Mouse (Mus musculus): ENCODE data around the gene Calr. TPM values are rescaled to one million over a fixed set of nuclear protein-coding genes. Genes with fewer than 3 reads are reported as not detected.
"Not testable (repeated sequence)": the region's sequence is repeated elsewhere in the genome, so short reads cannot be mapped to it uniquely, and the experiment has no call there.

The Calr gene
- total RNA-seq, 2 experiments from 2014 or later: 262 to 331 TPM

GRCm38 (mm10) chr8:84826518-84826917 lies 20.2 kb downstream of the Calr start:
- DNase-seq: not testable (repeated sequence)
- intact Hi-C loops (cut with DNase I): loop anchor here (10.0 kb wide), 1 partner anchor 562 kb away; no protein-coding TSS in a partner anchor

DNA sequence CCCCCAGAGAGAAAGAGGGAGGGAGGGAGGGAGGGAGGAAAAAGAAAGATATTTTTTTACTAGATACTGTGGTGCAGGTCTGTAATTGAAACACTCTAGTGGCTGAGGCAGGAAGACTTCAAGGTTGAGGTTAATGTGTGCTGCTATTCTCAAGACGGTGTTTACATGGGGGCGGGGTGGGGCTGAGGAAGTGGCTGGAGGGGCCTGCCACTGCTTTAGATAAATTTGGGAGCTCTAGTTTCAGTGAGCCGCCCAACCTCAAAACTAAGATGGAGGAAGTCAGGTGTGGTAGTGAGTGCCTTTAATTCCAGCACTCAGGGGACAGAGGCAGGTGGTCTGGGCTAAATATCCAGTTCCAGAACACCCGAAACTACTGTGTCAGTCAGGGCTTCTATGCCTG lies 21.1 kb downstream of the Calr start:
- no peak for DNase-seq
- intact Hi-C loops (cut with DNase I): loop anchor here (10.0 kb wide), 1 partner anchor 561 kb away; no protein-coding TSS in a partner anchor

GRCm38 (mm10) chr8:84823653-84824052 lies 23.1 kb downstream of the Calr start:
- intact Hi-C loops (cut with DNase I): loop anchor here (10.0 kb wide), 1 partner anchor 559 kb away; no protein-coding TSS in a partner anchor
- DNase-seq: peak; percentile 72 to 73

DNA sequence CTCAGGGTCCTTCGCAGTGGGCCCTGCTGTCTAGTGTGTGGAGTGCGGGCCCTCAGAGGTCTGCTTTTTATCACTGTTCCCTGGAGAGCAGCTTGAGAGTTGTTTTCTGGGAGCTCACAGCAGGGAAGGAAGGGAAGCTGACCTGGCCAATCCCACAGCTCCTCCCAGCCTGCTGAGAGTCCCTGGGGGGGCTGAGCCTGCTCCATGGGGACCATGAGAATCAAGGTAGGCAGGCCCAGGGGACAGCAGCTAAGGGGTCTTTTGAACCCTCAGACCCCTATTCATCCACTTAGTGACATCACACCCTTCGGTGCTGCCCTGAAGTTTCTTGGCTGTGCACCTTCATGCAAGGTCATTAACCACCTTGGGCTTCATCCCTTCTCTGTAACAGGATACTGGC lies 24.0 kb downstream of the Calr start, which contains the start of gene Dand5:
Gene Dand5 (minus strand): TSS at position 101 of the 400 bp plus-strand sequence.
- DNase-seq: no peak
- intact Hi-C loops (cut with DNase I): loop anchor here (10.0 kb wide), 1 partner anchor 558 kb away; no protein-coding TSS in a partner anchor

DNA sequence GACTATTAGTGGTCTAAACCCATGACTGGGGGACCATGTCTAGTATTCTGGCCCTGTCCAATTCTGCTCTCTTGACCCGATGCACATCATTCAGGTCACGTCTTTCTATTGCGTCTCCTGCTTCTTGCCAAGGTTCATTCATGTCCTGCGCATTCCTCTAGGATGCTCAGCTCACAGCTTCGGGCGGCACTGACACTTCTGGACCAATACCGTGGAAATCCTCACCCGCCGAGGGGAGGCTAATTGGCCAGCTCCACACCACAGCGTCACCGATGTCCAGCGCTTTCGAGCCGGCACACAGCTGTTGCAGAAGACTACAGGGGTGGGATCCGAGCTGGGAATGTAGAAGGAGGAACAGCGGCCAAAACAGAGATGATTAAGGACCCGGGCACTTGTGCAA lies 30.6 kb downstream of the Calr start:
- intact Hi-C loops (cut with DNase I): no loop called here
- no peak for DNase-seq

DNA sequence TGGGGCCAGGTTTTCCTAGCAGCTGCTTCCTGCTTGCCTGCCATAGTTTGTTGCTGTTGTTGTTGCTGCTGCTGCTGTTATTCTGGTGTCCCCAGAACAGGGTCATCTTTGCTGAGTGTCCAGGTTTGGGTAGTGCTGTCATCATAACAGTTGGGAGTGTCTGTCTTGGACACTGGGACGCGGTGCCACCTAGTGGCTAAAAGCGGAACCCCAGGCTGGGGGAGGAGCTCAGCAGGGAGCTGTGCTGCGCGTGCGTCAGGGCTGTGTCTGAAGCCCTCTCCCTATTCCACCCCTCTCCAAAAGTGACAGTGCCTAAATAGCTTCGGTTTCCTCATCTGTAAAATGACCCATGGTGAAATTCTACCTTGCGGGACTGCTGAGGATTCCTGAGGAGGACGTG lies 31.2 kb downstream of the Calr start:
- DNase-seq: peak; percentile 97 to 100
- intact Hi-C loops (cut with DNase I): loop anchor here (1.0 kb wide), 1 partner anchor 177 kb away; no protein-coding TSS in a partner anchor

- intact Hi-C loops (cut with DNase I): loop anchor here (1.0 to 5.0 kb wide), 2 partner anchors 176 to 452 kb away; no protein-coding TSS in a partner anchor
- no peak for DNase-seq
Observed at GRCm38 (mm10) chr8:84814555-84815441, 31.9 kb downstream of the Calr start.

GRCm38 (mm10) chr8:84814240-84814554 lies 32.5 kb downstream of the Calr start:
- intact Hi-C loops (cut with DNase I): loop anchor here (5.0 kb wide), 1 partner anchor 452 kb away; no protein-coding TSS in a partner anchor
- no peak for DNase-seq

DNA sequence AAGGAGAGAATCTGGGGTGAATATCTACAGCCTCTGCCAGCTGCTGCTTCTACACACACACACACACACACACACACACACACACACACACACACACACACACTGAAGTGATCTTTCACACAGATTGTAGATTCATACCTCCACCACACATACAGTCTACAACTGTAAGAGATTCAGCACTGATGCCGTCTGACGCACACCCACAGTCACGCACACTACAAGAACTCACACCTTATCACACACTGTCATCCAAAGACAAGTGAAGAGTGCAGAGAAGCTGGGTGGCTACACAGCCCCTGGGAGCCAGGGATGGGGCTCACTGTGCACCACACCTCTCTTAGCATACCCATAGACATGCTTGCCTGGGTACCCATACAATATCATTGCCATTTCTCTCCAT lies 32.9 kb downstream of the Calr start:
- intact Hi-C loops (cut with DNase I): loop anchor here (2.0 to 5.0 kb wide), 4 partner anchors 55 to 452 kb away; no protein-coding TSS in a partner anchor

GRCm38 (mm10) chr8:84813059-84813458 lies 33.7 kb downstream of the Calr start:
- peak; percentile 85 to 90 for DNase-seq
- intact Hi-C loops (cut with DNase I): loop anchor here (2.0 to 5.0 kb wide), 4 partner anchors 54 to 451 kb away; no protein-coding TSS in a partner anchor

More for the DNA sequence above, 32.9 kb downstream of the Calr start:
- no peak for DNase-seq

- intact Hi-C loops (cut with DNase I): loop anchor here (1.0 to 5.0 kb wide), 2 partner anchors 102 to 449 kb away; no protein-coding TSS in a partner anchor
Observed at GRCm38 (mm10) chr8:84811303-84811702, 35.4 kb downstream of the Calr start.

GRCm38 (mm10) chr8:84810896-84811295 lies 35.8 kb downstream of the Calr start:
- peak; percentile 96 to 98 for DNase-seq
- intact Hi-C loops (cut with DNase I): loop anchor here (1.0 to 5.0 kb wide), 3 partner anchors 74 to 449 kb away; no protein-coding TSS in a partner anchor

More at GRCm38 (mm10) chr8:84811303-84811702, 35.4 kb downstream of the Calr start:
- DNase-seq: no peak

DNA sequence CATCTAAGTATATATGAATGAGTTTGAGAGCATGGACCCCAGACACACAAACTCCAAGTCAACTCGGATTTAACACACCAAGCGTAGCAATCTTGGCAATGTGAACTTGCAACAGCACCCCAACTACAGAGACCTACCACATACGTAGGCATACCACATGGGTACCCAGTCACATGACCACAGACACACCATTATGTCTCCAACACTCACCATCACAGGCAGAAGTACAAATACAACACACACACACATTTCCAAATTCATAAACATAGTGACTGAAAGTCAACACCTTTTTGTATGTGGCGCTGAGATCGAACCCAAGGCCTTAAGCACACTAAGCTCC lies 36.8 kb downstream of the Calr start:
- intact Hi-C loops (cut with DNase I): loop anchor here (1.0 to 5.0 kb wide), 2 partner anchors 73 to 448 kb away; no protein-coding TSS in a partner anchor

DNA sequence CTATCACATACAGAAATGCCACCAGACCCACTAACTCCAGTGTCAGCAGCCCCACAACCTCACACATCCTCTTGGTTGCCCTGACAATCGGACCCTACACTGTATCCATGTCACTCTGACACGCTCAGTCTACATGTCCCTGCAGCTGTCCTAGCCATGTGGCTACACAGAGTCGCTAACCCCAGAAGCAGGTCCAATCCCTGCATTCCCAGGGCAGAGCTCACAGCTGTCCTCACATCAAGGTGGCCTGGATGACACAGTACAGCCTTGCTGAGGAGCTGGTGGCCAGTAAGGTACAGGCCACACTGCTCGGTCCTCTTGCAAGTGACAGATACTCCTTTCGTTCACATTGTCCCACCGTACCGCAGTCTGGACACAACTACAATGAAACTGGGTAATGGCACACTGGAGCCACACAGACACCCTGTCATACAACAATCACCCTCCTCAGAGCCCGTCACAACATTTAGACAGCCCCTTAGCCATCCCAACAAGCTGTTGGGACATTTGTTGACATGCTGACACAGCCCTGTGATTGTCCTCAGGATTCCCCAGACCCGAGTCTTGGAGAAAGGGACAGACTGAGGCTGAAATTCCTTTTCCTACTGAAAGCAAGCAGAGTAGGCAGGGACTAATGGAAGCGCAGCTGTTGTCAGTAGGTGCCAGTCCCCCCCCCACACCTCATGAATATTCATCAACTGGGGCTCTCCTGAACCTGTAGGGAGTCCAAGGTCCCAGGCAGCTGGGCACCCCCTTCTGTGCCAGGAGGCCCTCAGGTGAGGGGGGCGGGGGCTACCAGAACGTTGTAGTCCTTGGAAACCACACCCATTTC lies 37.4 kb downstream of the Calr start:
- no peak for DNase-seq
- intact Hi-C loops (cut with DNase I): no loop called here

More for the DNA sequence above, 36.8 kb downstream of the Calr start:
- DNase-seq: no peak

GRCm38 (mm10) chr8:84806031-84806430 lies 40.7 kb downstream of the Calr start:
- DNase-seq: no peak
- intact Hi-C loops (cut with DNase I): no loop called here

- intact Hi-C loops (cut with DNase I): loop anchor here (2.0 to 5.0 kb wide), 2 partner anchors 15 to 38 kb away; no protein-coding TSS in a partner anchor
- peak; percentile 80 to 85 for DNase-seq
Observed at GRCm38 (mm10) chr8:84799999-84800831, 46.5 kb downstream of the Calr start, which contains the start of gene Nfix. Gene Nfix (minus strand): TSS chr8:84800344.

DNA sequence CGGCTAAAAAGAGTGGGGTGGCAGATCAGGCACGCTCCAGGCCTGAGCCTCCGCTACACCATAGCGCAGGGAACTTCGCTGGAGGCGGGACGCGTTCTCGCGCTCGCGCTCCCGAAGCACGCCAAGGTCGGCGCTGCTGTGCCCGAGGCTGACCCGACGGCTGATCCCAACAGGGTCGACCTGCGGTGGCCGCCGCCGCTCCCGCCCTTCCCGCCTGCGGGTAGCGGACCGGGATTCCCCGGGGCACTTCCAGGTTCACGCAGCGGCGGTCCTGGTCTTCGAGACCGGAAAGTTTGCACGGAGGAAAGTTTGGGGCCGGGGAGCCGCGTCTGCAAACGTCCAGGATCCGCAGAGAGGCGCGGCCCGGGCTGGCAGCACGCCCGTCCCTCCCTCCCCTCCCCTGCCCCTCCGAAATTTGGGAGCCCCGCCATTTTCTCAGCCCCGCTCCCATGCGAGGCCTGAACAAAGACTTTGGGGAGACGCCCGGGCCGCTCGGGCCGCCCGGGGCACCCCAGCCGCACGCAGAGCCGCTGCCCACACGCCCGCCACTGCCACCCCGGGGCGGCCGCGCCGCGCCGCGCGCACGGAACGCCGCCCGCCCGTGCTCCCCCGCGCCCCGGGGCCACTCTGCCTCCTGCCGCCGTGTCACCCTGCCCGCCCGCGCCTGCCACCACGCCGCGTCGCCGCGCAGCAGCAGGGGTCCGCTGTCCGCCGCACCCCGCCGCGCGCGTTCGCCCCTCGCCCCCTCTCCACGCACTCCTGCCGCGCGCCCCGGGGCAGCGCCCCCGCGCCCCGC lies 47.4 kb downstream of the Calr start:
- intact Hi-C loops (cut with DNase I): loop anchor here (2.0 to 5.0 kb wide), 2 partner anchors 15 to 37 kb away; no protein-coding TSS in a partner anchor

DNA sequence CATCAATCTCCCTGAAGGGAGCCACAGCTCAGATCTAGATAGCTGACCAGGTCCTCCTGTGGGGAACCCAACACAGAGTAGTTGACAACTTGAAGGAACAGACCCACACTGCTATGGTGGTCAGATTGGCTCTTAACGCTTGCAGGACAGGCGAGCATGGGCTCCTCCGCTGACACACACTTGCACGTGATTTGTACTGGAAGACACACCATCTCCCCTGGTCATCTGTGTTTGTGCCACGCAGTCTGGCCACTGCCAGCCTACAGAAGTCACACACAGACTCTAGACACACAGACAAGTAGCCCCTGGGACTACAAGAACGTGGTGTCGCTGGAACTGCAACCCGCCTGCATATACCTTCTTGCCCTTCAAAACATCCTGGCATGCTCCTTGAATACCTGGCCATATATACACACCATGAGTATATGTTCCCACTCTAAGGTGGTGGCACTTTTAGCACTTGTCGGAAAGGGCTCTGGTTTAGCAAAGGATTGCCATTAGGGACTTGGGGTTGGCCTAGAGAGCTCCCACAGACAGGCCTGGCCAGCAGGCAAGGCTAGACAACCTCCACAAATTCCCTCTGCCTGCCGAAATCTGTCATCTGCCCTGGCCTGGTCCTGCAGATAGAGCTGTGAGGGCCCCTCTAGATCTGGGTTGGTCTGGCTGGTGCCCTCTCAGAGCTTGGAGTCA lies 48.1 kb downstream of the Calr start:
- intact Hi-C loops (cut with DNase I): loop anchor here (2.0 to 5.0 kb wide), 2 partner anchors 14 to 36 kb away; no protein-coding TSS in a partner anchor
- no peak for DNase-seq

More for the DNA sequence above, 47.4 kb downstream of the Calr start:
- peak; percentile 74 to 79 for DNase-seq

Measured in heart, postnatal 14 days (tissue).